Mouse (Mus musculus) CH12.LX (cell line): ENCODE results near the gene Ptgs1. TPM values are rescaled to one million over a fixed set of nuclear protein-coding genes. Genes with fewer than 3 reads are reported as not detected.

Experiments
- DNase-seq: peaks from one replicate; pipeline ENCODE4 v3.0.0-alpha.2; 2013; ENCODE audit errors: extremely low read depth
- H3K27ac ChIP-seq: 2 replicates; pipeline ENCODE4 v1.5.1; 2012; ENCODE audit warnings: low read depth, mild to moderate bottlenecking, control low read depth, moderate library complexity; ENCODE audit not compliant: insufficient read depth
- H3K27me3 ChIP-seq: replicated peaks from 2 replicates; pipeline ENCODE3; 2012; ENCODE audit warnings: inconsistent platforms
- H3K36me3 ChIP-seq, 2 experiments: replicated peaks in 1 of 2; 2 replicates each; pipeline versions ENCODE3 to v1.6.1; 2012; ENCODE audit warnings: inconsistent platforms in 1 of 2, low read length in 1 of 2, mild to moderate bottlenecking in 1 of 2, mixed read lengths in 1 of 2, moderate library complexity in 1 of 2; ENCODE audit not compliant: control insufficient read depth in 1 of 2, insufficient read depth in 1 of 2
- H3K4me1 ChIP-seq, 2 experiments: 2 replicates each; pipeline ENCODE4 v1.6.1; 2012; ENCODE audit warnings: inconsistent platforms in 1 of 2, moderate library complexity in 1 of 2; ENCODE audit not compliant: insufficient read depth in 2 of 2, control insufficient read depth in 1 of 2
- H3K4me2 ChIP-seq: 2 replicates; pipeline ENCODE4 v1.6.1; 2012; ENCODE audit warnings: low read depth, mild to moderate bottlenecking, control low read depth; ENCODE audit not compliant: poor library complexity, insufficient read depth, severe bottlenecking
- H3K4me3 ChIP-seq, 3 experiments: fragments of 150-350 bp in 1 of 3; sonication (generic) in 1 of 3; replicated peaks in 1 of 3; 2 replicates each; pipeline versions ENCODE3 to v1.5.1; 2011 to 2012; ENCODE audit warnings: low read depth in 2 of 3, low read length in 2 of 3, mild to moderate bottlenecking in 2 of 3, moderate library complexity in 2 of 3, control low read depth in 1 of 3, improper control_type of control experiment in 1 of 3, inconsistent platforms in 1 of 3, mixed read lengths in 1 of 3; ENCODE audit not compliant: poor library complexity in 1 of 3
- H3K79me2 ChIP-seq: replicated peaks from 2 replicates; pipeline ENCODE4 v1.6.1; 2012; ENCODE audit warnings: mild to moderate bottlenecking, moderate library complexity; ENCODE audit not compliant: control insufficient read depth, poor library complexity, insufficient read depth, severe bottlenecking; ENCODE audit errors: extremely low read depth
- H3K9ac ChIP-seq: 2 replicates; pipeline ENCODE4 v1.6.1; 2012; ENCODE audit warnings: low read depth, mild to moderate bottlenecking, control low read depth, moderate library complexity; ENCODE audit not compliant: insufficient read depth
- H3K9me3 ChIP-seq: replicated peaks from 2 replicates; pipeline ENCODE3; 2012; ENCODE audit warnings: low read length, inconsistent platforms, mixed read lengths
- BHLHE40 ChIP-seq: IDR thresholded peaks from 2 replicates; pipeline ENCODE4 v1.6.1; 2011; ENCODE audit warnings: mild to moderate bottlenecking, low read depth, low read length, improper control_type of control experiment
- CHD2 ChIP-seq: IDR thresholded peaks from 2 replicates; pipeline ENCODE4 v1.6.1; 2011; ENCODE audit warnings: low read length, improper control_type of control experiment
- CTCF ChIP-seq, 2 experiments: IDR thresholded peaks in 1 of 2; conservative IDR thresholded peaks in 1 of 2; 2 replicates each; pipeline ENCODE4 v1.5.1; 2011 to 2012; ENCODE audit warnings: low read depth in 2 of 2, low read length in 2 of 2, improper control_type of control experiment in 1 of 2, inconsistent platforms in 1 of 2, mild to moderate bottlenecking in 1 of 2, moderate library complexity in 1 of 2
- EP300 ChIP-seq: IDR thresholded peaks from 2 replicates; pipeline ENCODE4 v1.6.1; 2011; ENCODE audit warnings: low read length, improper control_type of control experiment
- ETS1 ChIP-seq: conservative IDR thresholded peaks from 2 replicates; pipeline ENCODE4 v1.6.1; 2012; ENCODE audit warnings: low read depth, mild to moderate bottlenecking, inconsistent platforms, low read length, improper control_type of control experiment, moderate library complexity
- GABPA ChIP-seq: IDR thresholded peaks from 2 replicates; pipeline ENCODE4 v1.6.1; 2012; ENCODE audit warnings: low read depth, low read length, improper control_type of control experiment, inconsistent platforms; ENCODE audit not compliant: insufficient replicate concordance
- HCFC1 ChIP-seq: IDR thresholded peaks from 2 replicates; pipeline ENCODE4 v1.6.1; 2012; ENCODE audit warnings: low read depth, mild to moderate bottlenecking, inconsistent platforms, low read length, improper control_type of control experiment
- IRF4 ChIP-seq: IDR thresholded peaks from 2 replicates; pipeline ENCODE4 v1.6.1; 2014; ENCODE audit warnings: low read depth, mild to moderate bottlenecking, inconsistent platforms, low read length, improper control_type of control experiment
- JUND ChIP-seq: conservative IDR thresholded peaks from 2 replicates; pipeline ENCODE4 v1.6.1; 2011; ENCODE audit warnings: low read depth, low read length, improper control_type of control experiment
- KAT2A ChIP-seq: IDR thresholded peaks from 2 replicates; pipeline ENCODE4 v1.6.1; 2012; ENCODE audit warnings: low read length, improper control_type of control experiment, inconsistent platforms; ENCODE audit not compliant: insufficient replicate concordance
- MAX ChIP-seq: IDR thresholded peaks from 2 replicates; pipeline ENCODE4 v1.6.1; 2011; ENCODE audit warnings: low read length, improper control_type of control experiment
- MAZ ChIP-seq: IDR thresholded peaks from 2 replicates; pipeline ENCODE4 v1.6.1; 2012; ENCODE audit warnings: low read depth, mild to moderate bottlenecking, inconsistent platforms, low read length, improper control_type of control experiment, moderate library complexity
- NRF1 ChIP-seq: IDR thresholded peaks from 2 replicates; pipeline ENCODE4 v1.6.1; 2014; ENCODE audit warnings: low read depth, mild to moderate bottlenecking, inconsistent platforms, low read length, improper control_type of control experiment, moderate library complexity
- PAX5 ChIP-seq: IDR thresholded peaks from 2 replicates; pipeline ENCODE4 v1.6.1; 2012; ENCODE audit warnings: low read length, inconsistent platforms, mixed read lengths
- POLR2AphosphoS2 ChIP-seq: IDR thresholded peaks from 2 replicates; pipeline ENCODE4 v1.6.1; 2011; ENCODE audit warnings: low read depth, low read length, improper control_type of control experiment
- RCOR1 ChIP-seq: conservative IDR thresholded peaks from 2 replicates; pipeline ENCODE4 v1.6.1; 2012; ENCODE audit warnings: low read depth, mild to moderate bottlenecking, inconsistent platforms, low read length, improper control_type of control experiment
- SIN3A ChIP-seq: IDR thresholded peaks from 2 replicates; pipeline ENCODE4 v1.6.1; 2012; ENCODE audit warnings: low read length, improper control_type of control experiment, inconsistent platforms
- UBTF ChIP-seq: IDR thresholded peaks from 2 replicates; pipeline ENCODE4 v1.6.1; 2012; ENCODE audit warnings: low read depth, mild to moderate bottlenecking, inconsistent platforms, low read length, improper control_type of control experiment, moderate library complexity
- ZC3H11A ChIP-seq: IDR thresholded peaks from 2 replicates; pipeline ENCODE4 v1.6.1; 2012; ENCODE audit warnings: low read depth, mild to moderate bottlenecking, inconsistent platforms, low read length, improper control_type of control experiment
- ZNF384 ChIP-seq: IDR thresholded peaks from 2 replicates; pipeline ENCODE4 v1.6.1; 2012; ENCODE audit warnings: low read depth, low read length, improper control_type of control experiment, inconsistent platforms
- dilution Hi-C: fragments of 300-500 bp; cut with MboI; formaldehyde crosslinking; loops from 2 replicates; pipeline ENCODE4 v1.14.3; 2020; ENCODE audit warnings: low sequenced_read_pairs; ENCODE audit not compliant: extremely low pct_unique_long_range_greater_than_20kb, extremely low pct_ligation_motif_present
- in situ Hi-C: fragments of 300-500 bp; cut with MboI; formaldehyde crosslinking; loops from 3 replicates; pipeline ENCODE4 v1.14.3; 2019; ENCODE audit warnings: low sequenced_read_pairs, low pct_ligation_motif_present, low pct_unique_long_range_greater_than_20kb, mixed read lengths
- polyA plus RNA-seq: library from polyadenylated mRNA; unstranded; fragments of >175 nt; gene quantifications from 2 replicates; pipeline ENCODE4 v1.2.1, GENCODE M21; 2012; ENCODE audit warnings: low read depth; ENCODE audit not compliant: insufficient read length
- total RNA-seq, 2 experiments: library from RNA; depleted of rRNA; stranded (reverse); fragments of 300-350 nt in 1 of 2; fragments of >200 nt in 1 of 2; gene quantifications; 2 replicates each; pipeline ENCODE4 v1.2.3; 2012 to 2014

Gene Ptgs1
- total and polyA plus RNA-seq, 3 experiments: 1.6 to 3.1 (median 3.0) TPM

- Histone ChIP-seq H3K36me3 (no peaks in the 10 kb centered on the region), H3K4me3 (no peak overlapping the region), H3K9me3 (peaks cover 3% of the 10 kb centered on the region), H3K79me2 (no peaks in the 10 kb centered on the region), H3K27me3 (no peaks in the 10 kb centered on the region), H3K9ac (no peak overlapping the region), H3K4me1 (peaks cover 0 to 5% of the 10 kb centered on the region in 2 experiments; a peak in 2 of 4 replicates), H3K27ac (no peak overlapping the region), H3K4me2 (no peak overlapping the region)
- in situ Hi-C loops (no loop called here), dilution Hi-C loops (no loop called here)
- TF ChIP-seq MAX: no peak
- TF ChIP-seq CTCF (conservative IDR thresholded peaks at IDR 0.05 in 1 of 2, IDR thresholded peaks at IDR 0.05 in 1 of 2; ENCODE audit: low read depth in 2 of 2, low read length in 2 of 2): no peak
- TF ChIP-seq CHD2: no peak
- TF ChIP-seq UBTF: no peak
- TF ChIP-seq ZC3H11A: no peak
- no peak for TF ChIP-seq ETS1
- no peak for TF ChIP-seq PAX5
- TF ChIP-seq EP300: no peak
- TF ChIP-seq MAZ: no peak
- no peak for TF ChIP-seq POLR2AphosphoS2
- no peak for TF ChIP-seq SIN3A
- TF ChIP-seq IRF4: no peak
- no peak for TF ChIP-seq RCOR1
- no peak for TF ChIP-seq GABPA
- TF ChIP-seq BHLHE40: no peak
- DNase-seq: no peak
Observed at GRCm38 (mm10) chr2:36252505-36252904, 22.3 kb downstream of the Ptgs1 start.

- dilution Hi-C loops (no loop called here), in situ Hi-C loops (no loop called here)
- Histone ChIP-seq H3K4me3 (no peak overlapping the region), H3K4me2 (no peak overlapping the region), H3K4me1 (peaks cover 0 to 3% of the 10 kb centered on the region in 2 experiments; a peak in 1 of 4 replicates), H3K27me3 (no peaks in the 10 kb centered on the region), H3K9me3 (peaks cover 3% of the 10 kb centered on the region), H3K36me3 (no peaks in the 10 kb centered on the region), H3K79me2 (no peaks in the 10 kb centered on the region), H3K27ac (no peak overlapping the region), H3K9ac (no peak overlapping the region)
- TF ChIP-seq GABPA (no peak), JUND (no peak), KAT2A (no peak), RCOR1 (no peak), BHLHE40 (peak; percentile 30; the same call in 1 of the 2 replicates), HCFC1 (no peak), NRF1 (no peak), CHD2 (no peak), ZNF384 (peak; percentile 62), MAZ (no peak)
- peak; percentile 31 for DNase-seq
Observed at GRCm38 (mm10) chr2:36254445-36254844, 24.2 kb downstream of the Ptgs1 start.
